Mouse (Mus musculus) left cerebral cortex, adult 8-10 months (tissue): ENCODE measurements around the gene Tti1. TPM values are rescaled to one million over a fixed set of nuclear protein-coding genes. Genes with fewer than 3 reads are reported as not detected.
A peak's percentile ranks its signal among the peaks of the same experiment; 100 is the strongest.

Experiments used
- DNase-seq, 2 experiments: peaks; one replicate each; pipeline ENCODE4 v3.0.0; 2022; ENCODE audit warnings: low spot score in 2 of 2
- total RNA-seq, 4 experiments: library from RNA; stranded (reverse); gene quantifications; 2 replicates each; pipeline ENCODE4 v1.2.4; 2022

Tti1 gene
- total RNA-seq, 4 experiments from 2014 or later = 23.6 to 25.7 (median 24.7) TPM

DNA sequence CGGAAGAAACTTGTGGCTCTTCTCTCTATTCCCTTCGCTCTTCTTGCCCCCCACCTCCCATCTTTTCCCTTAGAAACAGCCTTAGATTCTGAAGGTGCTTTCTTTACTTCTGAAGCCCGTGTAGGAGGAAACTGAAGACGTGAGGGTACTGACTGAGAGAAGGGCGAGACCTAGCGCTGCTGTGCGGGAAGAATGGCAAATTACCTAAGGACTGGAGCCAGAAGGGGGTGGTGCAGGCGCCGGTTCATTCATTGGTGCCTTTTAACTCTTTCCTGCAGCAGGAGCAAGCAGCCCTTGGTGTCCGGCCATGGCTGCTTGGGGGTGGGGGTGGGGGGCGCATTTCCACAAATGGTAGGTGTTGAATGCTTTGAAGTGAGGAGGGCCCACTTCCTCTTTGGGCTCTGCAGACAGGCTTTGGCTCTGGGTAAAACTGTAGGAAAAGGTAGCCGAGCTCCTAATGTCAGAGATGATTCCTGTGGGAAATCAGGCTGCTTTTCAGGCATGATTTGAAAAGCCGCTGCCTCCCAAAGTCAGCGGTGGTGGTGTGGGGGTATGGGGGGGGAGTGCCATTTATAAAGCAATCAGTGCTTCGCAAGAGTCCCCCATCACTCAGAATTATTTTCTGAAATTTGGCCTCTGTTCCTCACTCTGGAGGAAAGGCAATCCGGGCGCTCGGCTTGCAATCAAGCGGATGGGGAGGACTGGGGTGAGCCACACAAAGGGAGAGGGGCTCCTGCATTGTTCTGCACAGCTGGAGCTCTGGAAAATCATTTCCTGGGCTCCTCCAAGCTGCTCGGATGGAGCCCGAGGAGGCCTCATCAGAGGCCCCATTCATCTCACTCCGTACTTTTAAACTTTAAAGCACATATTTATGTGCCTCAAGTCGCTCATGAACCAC, 53.4 kb downstream of the Tti1 start:
- no peak for DNase-seq

DNA sequence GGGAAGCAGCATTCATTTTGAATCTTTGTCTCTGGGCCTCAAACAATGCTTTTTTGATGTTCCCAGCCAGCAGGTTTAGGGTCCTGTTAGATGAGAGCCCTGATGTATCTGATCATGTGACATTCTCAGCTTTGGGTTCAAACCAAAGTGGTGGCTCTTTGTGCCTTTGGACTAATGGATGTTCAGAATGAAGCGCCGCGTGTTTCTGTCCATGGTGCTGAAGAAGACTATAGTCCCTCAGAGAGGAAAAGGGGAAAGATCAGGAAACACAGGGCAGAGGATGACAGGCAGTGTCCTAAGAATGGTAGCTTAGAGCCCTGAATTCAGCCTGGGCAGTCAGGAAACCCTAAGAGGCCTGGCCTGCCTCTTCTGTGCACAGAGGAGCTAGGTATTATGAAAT, 57.6 kb downstream of the Tti1 start:
- no peak for DNase-seq

DNA sequence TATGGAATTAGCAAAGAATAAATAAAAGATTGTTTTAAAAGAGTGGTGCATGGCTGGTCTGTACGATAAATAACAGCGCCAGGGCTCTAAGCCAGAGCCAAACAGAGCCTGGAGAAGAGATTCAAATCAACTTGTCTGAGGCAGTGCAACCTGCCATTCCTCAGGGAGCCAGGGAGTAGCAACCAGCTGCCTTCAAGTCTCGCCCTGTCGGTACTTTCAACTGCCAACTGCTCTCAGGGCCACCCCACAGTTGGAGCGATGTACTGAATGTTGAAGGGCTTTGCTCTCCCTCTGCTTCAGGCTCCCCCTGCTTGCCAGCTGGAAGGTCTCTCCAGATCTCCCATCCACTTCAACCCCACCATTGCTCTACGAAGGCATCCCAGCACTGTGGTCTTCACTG, 58.1 kb downstream of the Tti1 start:
- no peak for DNase-seq

DNA sequence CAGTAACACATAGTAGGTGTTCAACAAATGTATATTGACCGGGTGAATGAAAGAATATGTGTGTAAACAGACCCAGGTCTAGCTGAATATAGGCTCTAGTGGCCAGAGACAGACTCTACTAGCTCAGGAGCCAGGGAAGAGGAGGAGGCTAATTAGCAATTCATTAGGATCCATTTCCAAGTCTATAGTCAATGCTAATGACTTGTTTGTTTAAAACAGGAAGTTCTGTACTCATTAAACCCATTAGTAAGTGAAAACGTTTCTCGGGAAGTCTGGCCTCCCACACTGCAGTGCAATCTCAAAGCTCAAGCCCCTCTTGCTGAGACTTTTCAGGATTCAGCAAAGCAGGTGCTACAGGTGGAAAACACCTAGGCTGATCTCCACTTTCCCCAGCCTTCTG, 60.4 kb downstream of the Tti1 start:
- DNase-seq = no peak

DNA sequence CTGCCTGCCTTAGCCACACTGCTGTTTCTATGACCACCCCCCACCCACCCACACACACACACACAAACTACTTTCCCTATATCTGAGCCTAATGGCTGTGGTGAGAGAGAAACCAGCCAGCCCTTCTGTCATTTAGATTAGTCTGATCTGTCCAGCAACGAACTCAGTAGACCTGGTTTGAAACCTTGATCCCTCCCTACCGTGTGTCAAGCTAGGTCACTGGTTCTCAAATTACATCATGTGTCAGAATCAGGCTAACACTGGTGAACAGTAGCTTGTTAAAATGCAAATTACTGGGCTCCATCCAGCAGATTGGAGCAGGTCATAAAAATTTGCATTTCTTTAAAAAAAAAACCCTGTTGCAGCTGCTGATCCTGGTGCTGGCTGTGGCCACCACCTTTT, 70.5 kb downstream of the Tti1 start:
- no peak for DNase-seq

DNA sequence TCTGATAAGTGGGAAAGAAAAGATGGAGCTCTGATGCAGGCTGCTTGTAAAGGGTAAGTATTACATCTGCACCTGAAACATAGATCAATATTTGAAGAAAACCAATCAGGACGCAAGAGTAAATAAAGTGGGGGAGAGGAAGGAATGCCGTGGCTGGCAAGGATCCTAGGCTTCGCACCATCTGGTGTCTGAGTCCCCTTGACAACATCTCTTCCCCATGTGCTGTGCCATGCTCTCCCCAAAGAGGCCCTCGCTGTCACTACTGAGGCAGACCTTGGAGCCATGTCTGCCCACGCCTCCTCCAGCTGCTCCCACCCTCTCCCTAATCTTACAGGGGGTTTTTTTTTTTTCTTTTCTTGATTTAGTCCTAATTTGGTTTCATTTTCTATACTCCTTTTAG, 74.3 kb downstream of the Tti1 start:
- peak in 1 of 2 experiments; percentile 22 for DNase-seq

DNA sequence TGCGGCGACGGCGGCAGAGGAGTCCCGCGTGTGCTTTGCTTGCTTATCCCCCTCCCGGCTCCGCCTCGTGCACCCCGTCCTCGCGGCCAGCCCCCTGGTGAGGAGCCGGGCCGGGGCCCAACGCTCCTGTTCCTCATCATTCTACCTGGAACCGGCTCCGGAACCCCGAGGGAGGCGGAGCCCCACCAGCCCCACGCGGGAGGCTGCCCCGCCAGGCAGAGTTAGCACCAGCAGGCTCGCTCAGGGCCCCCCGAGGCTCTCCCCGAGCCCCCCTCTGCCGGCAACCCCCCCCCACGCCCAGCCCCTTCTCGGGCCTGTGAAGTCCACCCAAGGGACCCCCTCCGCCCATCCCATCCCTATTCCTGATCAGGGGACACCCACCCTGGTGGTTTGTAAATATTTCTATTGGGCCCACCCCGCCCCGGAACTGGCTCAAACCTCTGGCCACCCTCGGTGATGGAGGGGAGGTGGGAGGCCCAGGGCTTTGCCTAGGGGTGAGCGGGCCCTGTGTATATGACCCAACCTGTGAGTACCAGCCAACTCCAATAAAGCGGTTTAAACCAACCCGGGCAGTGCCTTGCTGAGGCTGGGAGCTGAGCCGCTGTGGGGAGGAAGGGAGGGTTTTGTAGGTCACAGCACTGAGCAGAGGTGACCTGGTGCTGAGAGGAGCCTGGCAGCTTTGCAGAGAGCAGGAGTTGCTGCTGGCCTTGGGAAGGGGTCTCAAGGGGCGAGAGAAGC, 83.9 kb downstream of the Tti1 start:
- DNase-seq = no peak

DNA sequence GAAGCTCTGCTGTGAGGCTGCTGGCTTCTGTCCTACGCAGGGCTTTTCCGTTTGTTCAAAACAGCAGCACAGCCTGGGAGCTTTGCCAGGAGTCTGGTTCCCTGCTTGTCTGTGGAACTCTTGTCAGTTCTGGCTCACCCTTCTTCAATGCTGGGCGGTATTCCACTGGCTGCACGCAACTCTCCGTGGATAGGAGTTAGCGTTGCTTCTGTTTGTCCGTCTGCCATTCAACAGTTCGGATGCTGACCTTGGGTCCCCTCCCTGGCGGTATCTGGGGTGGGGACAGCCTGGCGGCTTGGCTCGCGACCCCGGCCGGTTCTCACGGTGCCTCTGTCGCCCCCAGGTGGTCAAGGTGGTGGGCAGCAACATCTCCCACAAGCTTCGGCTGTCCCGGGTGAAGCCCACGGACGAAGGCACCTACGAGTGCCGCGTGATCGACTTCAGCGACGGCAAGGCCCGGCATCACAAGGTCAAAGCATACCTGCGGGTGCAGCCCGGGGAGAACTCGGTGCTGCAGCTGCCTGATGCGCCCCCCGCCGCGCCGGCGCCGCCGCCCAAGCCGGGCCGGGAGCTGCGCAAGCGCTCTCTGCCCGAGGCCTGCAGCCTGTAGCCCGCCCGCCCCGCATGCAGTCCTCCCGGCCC, 84.6 kb downstream of the Tti1 start:
- DNase-seq = peak; percentile 66 to 86

DNA sequence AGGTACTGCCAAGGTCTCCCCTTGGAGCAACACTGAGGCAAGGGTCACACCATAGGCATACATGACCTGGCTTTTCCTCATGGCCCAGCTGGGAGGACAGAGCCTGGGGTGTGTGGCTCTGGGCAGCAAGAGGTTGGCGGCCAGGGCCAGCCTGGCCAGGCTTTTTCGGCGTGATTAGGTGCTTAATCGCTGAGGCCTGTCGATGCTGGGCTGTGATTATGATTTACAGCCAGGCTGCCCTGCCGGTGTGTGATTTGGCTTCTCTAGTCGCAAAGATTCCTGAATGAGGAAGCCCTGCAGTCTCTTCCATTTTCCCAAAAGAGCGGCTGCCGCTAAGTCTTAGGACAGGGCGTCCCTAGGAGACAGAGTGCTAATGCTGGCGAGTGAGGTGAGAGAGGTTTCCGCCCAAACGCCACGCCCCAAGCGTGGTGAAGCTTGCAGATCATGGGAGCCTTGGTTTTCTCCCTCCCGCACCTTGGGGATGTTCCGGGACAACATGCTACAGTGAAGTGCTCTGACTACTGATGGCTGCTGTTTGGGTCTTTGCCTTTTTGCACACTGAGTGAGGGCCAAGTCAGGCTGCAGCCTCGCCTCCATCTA, 87.5 kb downstream of the Tti1 start:
- no peak for DNase-seq

DNA sequence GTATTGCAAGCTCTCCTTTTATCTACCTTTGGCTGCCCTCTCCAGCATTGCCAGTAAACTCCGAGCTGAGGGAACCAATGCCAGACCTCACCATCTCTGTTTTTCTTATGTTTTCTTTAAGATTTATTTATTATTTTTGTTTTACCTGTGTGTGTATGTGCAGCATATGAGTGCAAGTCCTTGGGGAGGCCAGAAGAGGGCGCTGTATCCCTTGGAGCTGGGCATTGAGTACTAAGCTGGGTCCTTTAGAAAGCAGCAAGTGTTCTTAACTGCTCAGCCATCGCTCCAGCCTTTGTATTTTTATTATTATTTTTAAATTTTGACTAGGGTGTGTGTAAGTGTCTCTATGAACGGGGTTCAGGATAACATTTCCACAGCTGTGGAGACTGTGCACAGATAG, 91.6 kb downstream of the Tti1 start:
- DNase-seq = no peak

DNA sequence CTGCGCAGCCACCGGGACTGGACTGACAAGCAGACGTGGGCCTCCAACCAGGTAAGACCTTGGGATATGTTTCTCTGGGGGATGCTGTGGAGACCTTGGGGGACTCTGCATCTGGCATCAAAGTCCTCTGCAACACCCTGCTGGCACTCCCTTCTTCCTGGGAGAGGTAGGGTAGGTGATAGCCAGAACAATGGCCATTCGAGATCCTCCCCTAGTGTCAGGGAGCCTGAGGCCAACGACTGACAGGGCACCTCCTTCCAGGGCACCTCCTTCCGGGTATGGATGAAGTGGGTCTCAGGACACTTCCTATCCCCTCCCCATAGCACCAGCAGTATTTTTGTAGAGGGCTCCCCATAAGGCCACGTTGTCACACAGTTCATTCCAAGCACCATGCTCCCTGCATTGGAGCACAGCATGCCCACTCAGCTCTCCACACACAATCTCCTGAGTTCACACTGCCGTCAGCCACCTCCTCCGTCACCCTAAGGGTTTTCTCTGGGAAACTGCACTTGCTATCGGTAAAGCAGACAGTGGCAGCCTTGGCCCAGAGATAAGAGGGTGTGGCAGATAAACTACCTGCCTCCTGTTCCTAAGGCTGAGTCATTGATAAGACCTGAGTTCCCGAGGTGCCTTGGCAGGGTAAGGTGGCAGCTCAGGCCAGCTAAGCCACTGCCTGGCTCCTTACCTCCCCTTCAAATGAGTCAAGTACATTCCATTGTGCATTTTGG, 92.6 kb downstream of the Tti1 start:
- DNase-seq = no peak

DNA sequence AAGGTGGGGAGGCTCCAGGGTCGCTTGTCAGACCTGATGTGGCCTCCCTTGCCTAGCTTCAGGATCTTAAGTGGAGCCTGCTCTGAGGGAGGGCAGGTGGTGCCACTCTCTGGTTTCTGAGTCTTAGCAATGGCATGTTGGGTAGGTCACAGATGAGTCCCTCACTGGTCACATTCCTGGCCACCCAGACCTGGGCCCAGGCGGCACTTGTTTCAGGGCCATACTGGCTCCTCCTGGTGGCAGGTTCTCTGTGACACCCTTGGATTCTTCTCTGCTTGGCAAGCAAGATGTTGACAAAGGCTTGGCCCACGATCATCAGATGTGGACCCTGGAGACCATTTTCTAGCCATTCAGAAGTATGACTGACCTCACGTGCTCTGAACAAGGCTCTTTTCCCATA, 95.6 kb downstream of the Tti1 start:
- DNase-seq = no peak

Other genes starting within 250 kb of the Tti1 start
- 100 to 1,000 TPM; 131 to 164 (median 153) TPM for gene Vstm2l, start 113.8 kb downstream of the Tti1 start, total RNA-seq
- gene Rprd1b, start 64 bp upstream of the Tti1 start, total RNA-seq = 10 to 100 TPM; 64.6 to 72.5 (median 68.2) TPM
- gene Tgm2, start 118.0 kb upstream of the Tti1 start, total RNA-seq = 10 to 100 TPM in 3 of 4 experiments, 1 to 10 TPM in 1; 9.3 to 13.7 (median 10.1) TPM
- gene D630003M21Rik, start 200.8 kb upstream of the Tti1 start, total RNA-seq = 1 to 10 TPM; 3.3 to 4.4 (median 4.1) TPM
- gene Bpi, start 229.7 kb upstream of the Tti1 start, total RNA-seq = not detected